Mouse (Mus musculus) heart, embryonic 13.5 days (tissue): ENCODE measurements around the gene Spg20. TPM values are rescaled to one million over a fixed set of nuclear protein-coding genes. Genes with fewer than 3 reads are reported as not detected.

Experiments
- ATAC-seq: fragments of 200-750 bp; cut with Nextera tagmentation; 2 replicates; pipeline ENCODE4 v1.8.0; 2017; ENCODE audit warnings: moderate TSS enrichment; ENCODE audit not compliant: insufficient number of reproducible peaks, low FRiP score, low TSS enrichment; ENCODE audit errors: extremely low read depth
- H3K27ac ChIP-seq: fragments of 300-500 bp; sonication (generic); replicated peaks from 2 replicates; pipeline ENCODE4 v1.5.1; 2015; ENCODE audit warnings: moderate library complexity, mild to moderate bottlenecking, inconsistent platforms
- H3K27me3 ChIP-seq: fragments of 300-500 bp; sonication (generic); replicated peaks from 2 replicates; pipeline ENCODE4 v1.6.1; 2015; ENCODE audit warnings: mild to moderate bottlenecking, inconsistent platforms
- H3K36me3 ChIP-seq: fragments of 300-500 bp; sonication (generic); 2 replicates; pipeline ENCODE4 v1.6.1; 2015; ENCODE audit warnings: mild to moderate bottlenecking, inconsistent platforms
- H3K4me1 ChIP-seq: fragments of 300-500 bp; sonication (generic); 2 replicates; pipeline ENCODE4 v1.6.1; 2015; ENCODE audit warnings: inconsistent platforms
- H3K4me2 ChIP-seq: fragments of 300-500 bp; sonication (generic); 2 replicates; pipeline ENCODE4 v1.6.1; 2015; ENCODE audit warnings: inconsistent platforms, mild to moderate bottlenecking, moderate library complexity
- H3K4me3 ChIP-seq: fragments of 300-500 bp; sonication (generic); 2 replicates; pipeline ENCODE4 v1.5.1; 2015; ENCODE audit warnings: moderate library complexity, mild to moderate bottlenecking, inconsistent platforms
- H3K9ac ChIP-seq: fragments of 300-500 bp; sonication (generic); 2 replicates; pipeline ENCODE4 v1.6.1; 2015; ENCODE audit warnings: inconsistent platforms, mild to moderate bottlenecking, moderate library complexity
- H3K9me3 ChIP-seq: fragments of 300-500 bp; sonication (generic); 2 replicates; pipeline ENCODE4 v1.6.1; 2016; ENCODE audit warnings: inconsistent platforms
- WGBS: fragments of 180-500 bp; shearing (Covaris S2); methylation state at CpG from one replicate; pipeline ENCODE4 v1.1.7; 2015; ENCODE audit warnings: mixed read lengths; 5-methylcytosine and 5-hydroxymethylcytosine counted together
- polyA plus RNA-seq: library from polyadenylated mRNA; unstranded; fragments of >200 nt; fragmentation: Nextera tagmentation; extraction: Ambion mirVana; gene quantifications from 2 replicates; pipeline ENCODE4 v1.2.1, GENCODE M21; 2015

Gene Spg20
- polyA plus RNA-seq, 1 experiment from 2014 or later = 35.8 TPM

DNA sequence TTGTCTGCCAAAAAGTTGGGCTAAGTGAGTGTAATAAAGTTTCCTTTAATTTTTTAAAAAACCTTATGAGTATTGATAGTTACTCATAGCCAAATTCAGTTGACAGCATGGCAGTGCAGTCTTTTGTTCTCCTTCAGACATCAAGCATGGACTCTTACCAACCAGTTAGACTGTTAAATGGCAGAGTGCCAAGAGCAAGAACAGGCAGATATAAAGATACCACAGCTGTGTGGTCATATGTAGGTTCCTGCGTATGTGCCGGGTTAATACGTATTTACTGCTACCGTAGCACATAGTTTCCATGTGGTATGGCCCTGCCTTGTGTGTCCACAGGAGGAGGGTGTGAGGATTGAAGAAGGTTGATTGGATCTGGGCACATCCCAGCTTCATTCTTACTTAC, 11.2 kb downstream of the Spg20 start:
- Histone ChIP-seq H3K9ac (no peak overlapping the region), H3K4me1 (peaks cover 22% of the 10 kb centered on the region), H3K27me3 (no peaks in the 10 kb centered on the region), H3K36me3 (peaks cover 96% of the 10 kb centered on the region), H3K4me2 (no peak overlapping the region), H3K4me3 (no peak overlapping the region), H3K9me3 (no peaks in the 10 kb centered on the region), H3K27ac (no peak overlapping the region)
- 86% methylated on average over 4 of the region's 4 CpGs for WGBS
- no peak for ATAC-seq

DNA sequence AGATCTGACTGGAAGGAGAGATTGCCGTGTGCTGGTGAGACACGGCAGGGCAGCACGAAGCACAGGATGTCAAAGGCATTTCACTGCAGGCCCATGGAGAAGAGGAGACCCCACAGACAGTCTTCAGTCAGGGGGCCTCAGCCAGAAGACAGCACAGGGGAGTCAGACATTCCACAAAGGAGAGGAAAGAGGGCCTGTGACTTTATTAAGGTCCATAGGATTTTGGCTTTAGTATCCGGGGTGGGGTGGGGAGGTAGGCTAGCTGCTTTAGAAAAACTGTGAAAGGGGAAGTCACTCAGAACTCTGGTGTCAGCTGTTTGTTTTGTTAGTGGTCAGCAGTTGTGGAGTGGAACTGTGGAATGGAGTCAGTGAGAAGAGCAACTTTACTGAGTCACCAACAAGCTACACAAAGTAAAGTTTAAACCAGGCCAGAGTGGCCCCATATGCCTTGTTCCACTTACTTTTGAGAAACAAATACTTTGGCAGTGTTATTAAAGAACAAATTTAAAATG, 17.3 kb downstream of the Spg20 start:
- no peaks in the 10 kb centered on the region for H3K9me3 ChIP-seq
- no peak overlapping the region for H3K4me2 ChIP-seq
- H3K27me3 ChIP-seq = no peaks in the 10 kb centered on the region
- ATAC-seq = no peak
- H3K4me1 ChIP-seq = 0 out of 2 replicates have a peak, but pooled peaks cover 3% of the 10 kb centered on the region
- 0 out of 2 replicates have a peak overlapping the region, but pooled peaks have one; percentile 33 for H3K27ac ChIP-seq
- no peak overlapping the region for H3K4me3 ChIP-seq
- H3K9ac ChIP-seq = no peak overlapping the region
- peaks cover 99% of the 10 kb centered on the region for H3K36me3 ChIP-seq
- 77% methylated on average over 4 of the region's 4 CpGs for WGBS

DNA sequence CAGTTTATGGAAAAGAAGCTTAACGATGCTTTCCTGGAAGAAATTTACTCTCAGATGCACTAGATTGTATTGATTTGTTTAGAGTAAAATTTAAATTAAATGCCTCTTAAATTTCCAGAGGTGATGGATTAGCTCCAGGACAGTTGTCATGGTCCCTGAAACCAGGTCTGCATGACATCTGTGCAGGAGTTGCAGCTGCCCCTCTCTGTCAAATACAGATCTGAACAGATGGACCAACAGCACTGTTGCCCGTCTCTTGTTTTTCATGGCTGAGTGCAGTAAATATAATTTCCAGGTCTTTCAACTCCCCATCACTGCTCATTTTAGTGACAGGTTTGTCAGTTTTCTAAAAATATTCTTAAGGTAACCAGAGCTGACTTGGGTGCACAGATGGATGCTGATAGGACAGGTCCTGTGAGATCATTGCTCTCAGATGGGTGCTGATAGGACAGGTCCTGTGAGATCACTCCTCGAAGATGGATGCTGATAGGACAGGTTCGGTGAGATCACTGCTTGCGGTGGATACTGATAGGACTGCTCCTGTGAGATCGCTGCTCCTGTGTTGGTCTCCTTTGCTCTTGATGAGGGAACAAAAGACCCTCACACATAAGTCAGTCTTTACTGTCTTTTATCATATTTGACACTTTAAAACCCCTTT, 19.8 kb downstream of the Spg20 start:
- Histone ChIP-seq H3K27ac (no peak overlapping the region), H3K36me3 (peaks cover 99% of the 10 kb centered on the region), H3K9me3 (no peaks in the 10 kb centered on the region), H3K4me1 (0 out of 2 replicates have a peak, but pooled peaks cover 3% of the 10 kb centered on the region), H3K9ac (no peak overlapping the region), H3K4me2 (no peak overlapping the region), H3K4me3 (no peak overlapping the region), H3K27me3 (no peaks in the 10 kb centered on the region)
- ATAC-seq = no peak
- WGBS = 84% methylated on average over 6 of the region's 6 CpGs

DNA sequence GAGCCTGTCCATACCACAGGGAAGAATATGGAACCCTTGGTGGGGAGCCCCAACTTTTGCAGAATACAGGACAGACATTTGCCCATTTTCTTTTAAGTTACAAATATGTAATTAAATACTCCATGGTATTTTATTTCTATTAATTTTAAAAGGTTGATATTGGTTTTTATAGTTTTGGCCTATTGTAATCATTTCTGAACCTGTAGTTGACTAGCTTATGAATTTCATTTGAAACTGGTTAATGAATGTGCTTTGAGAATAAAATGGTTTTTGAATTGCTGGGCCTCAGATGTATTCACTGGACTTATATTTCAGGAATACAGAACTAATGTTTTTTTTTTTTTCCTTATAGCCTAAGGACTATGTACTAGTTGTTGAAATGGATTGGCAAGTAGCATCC, 25.1 kb downstream of the Spg20 start, which contains the start of gene Ccdc169:
TSS of gene Ccdc169 (plus strand) at position 301 of the 400 bp plus-strand sequence.
- no peak within 1 kb of the TSS for H3K4me2 ChIP-seq
- no peaks in the 10 kb centered on the region for H3K4me1 ChIP-seq
- peaks cover 76% of the 10 kb centered on the region for H3K36me3 ChIP-seq
- no peak within 1 kb of the TSS for H3K27ac ChIP-seq
- no peaks in the 10 kb centered on the region for H3K27me3 ChIP-seq
- no peak for ATAC-seq
- H3K9ac ChIP-seq = no peak within 1 kb of the TSS
- H3K4me3 ChIP-seq = no peak within 1 kb of the TSS
- no peaks in the 10 kb centered on the region for H3K9me3 ChIP-seq

DNA sequence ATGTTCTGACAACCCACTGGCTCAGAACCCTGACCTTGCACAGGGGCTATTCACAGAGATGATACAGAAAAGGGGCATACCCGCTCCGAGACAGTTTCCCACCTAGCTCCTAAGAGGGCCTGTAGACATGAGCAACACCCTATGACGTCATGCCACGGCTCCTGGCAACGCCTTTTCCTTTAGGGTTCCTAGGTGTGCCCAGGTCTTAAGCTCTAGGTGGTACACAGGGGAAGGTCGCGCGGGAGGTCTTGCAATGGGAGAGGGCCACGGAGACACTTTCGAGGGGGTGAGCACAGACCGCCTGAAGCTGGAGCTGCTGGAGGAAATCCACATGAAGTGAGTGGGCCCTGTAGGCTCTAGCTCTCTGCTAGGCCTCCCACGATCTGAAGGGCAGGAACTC, 27.9 kb downstream of the Spg20 start:
- 91% methylated on average over 12 of the region's 12 CpGs for WGBS
- Histone ChIP-seq H3K9ac (no peak overlapping the region), H3K4me2 (no peak overlapping the region), H3K9me3 (no peaks in the 10 kb centered on the region), H3K27ac (no peak overlapping the region), H3K36me3 (peaks cover 48% of the 10 kb centered on the region), H3K4me1 (no peaks in the 10 kb centered on the region), H3K4me3 (no peak overlapping the region), H3K27me3 (no peaks in the 10 kb centered on the region)
- ATAC-seq = no peak

DNA sequence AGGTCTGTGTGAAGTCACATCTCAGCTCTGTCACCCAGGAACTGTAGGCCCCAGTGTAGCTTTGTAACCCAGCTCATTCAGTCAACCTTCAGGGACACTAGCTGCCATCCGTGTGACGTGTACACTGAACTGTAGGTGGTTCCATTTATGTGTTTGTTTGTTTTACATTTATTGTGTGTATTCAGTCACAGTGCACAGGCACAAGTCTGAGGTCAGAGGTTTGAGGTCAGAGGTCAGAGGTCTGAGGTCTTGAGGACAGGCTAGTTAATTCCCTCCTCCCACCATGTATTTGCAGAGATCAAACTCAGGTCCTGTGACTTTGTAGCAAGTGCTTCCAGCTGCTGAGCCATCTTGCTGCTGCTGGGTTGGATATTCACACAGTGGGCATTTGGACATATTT, 29.5 kb downstream of the Spg20 start:
- Histone ChIP-seq H3K27ac (no peak overlapping the region), H3K9me3 (no peaks in the 10 kb centered on the region), H3K36me3 (peaks cover 33% of the 10 kb centered on the region), H3K4me1 (no peaks in the 10 kb centered on the region), H3K4me3 (no peak overlapping the region), H3K4me2 (no peak overlapping the region), H3K9ac (no peak overlapping the region), H3K27me3 (no peaks in the 10 kb centered on the region)
- ATAC-seq = no peak
- WGBS = 90% methylated on average over 2 of the region's 2 CpGs

DNA sequence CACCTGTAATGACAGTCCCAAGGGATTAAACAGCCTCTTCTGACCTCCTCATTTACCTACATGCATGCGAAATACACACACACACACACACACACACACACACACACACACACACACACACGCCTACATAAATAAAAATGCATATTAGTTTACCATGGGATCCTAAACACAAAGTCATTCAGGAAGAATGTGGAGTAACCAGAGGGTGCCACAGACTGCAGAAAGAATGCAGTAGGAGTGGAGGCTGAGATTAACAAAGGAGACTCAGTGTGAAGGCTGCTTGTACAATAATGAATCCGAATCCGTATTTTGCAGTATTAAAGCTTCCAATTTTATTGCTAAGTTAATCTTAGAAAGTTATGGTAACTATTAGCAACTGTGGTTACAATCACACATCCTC, 33.0 kb downstream of the Spg20 start:
- no peak overlapping the region for H3K27ac ChIP-seq
- H3K4me3 ChIP-seq = no peak overlapping the region
- H3K27me3 ChIP-seq = no peaks in the 10 kb centered on the region
- ATAC-seq = no peak
- no peaks in the 10 kb centered on the region for H3K9me3 ChIP-seq
- 0 out of 2 replicates have a peak, but pooled peaks cover 2% of the 10 kb centered on the region for H3K36me3 ChIP-seq
- no peak overlapping the region for H3K4me2 ChIP-seq
- H3K9ac ChIP-seq = no peak overlapping the region
- WGBS = 82% methylated on average over 4 of the region's 4 CpGs
- no peaks in the 10 kb centered on the region for H3K4me1 ChIP-seq

DNA sequence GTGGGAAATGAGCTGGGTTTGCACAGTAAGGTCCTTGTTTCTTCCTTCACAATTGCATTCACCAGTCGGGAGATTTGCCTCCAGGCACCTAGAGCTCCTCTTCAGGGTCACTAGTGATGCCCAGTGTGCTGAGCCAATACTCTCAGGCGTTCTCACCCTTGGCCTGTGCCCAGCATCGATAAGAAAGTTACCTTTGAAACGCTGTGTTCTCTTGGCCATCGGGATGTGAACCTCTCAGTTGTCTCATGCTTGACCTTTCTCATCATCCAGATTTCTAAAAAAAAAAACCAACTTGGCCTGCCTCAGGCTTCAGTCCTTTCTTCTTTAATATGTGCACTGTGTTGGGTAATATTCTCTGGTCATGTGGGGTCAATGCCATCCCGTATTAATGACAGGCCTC, 34.5 kb downstream of the Spg20 start:
- Histone ChIP-seq H3K9me3 (no peaks in the 10 kb centered on the region), H3K27ac (no peak overlapping the region), H3K4me3 (no peak overlapping the region), H3K9ac (no peak overlapping the region), H3K4me2 (no peak overlapping the region), H3K36me3 (no peaks in the 10 kb centered on the region), H3K4me1 (no peaks in the 10 kb centered on the region), H3K27me3 (no peaks in the 10 kb centered on the region)
- 66% methylated on average over 6 of the region's 6 CpGs for WGBS
- no peak for ATAC-seq

DNA sequence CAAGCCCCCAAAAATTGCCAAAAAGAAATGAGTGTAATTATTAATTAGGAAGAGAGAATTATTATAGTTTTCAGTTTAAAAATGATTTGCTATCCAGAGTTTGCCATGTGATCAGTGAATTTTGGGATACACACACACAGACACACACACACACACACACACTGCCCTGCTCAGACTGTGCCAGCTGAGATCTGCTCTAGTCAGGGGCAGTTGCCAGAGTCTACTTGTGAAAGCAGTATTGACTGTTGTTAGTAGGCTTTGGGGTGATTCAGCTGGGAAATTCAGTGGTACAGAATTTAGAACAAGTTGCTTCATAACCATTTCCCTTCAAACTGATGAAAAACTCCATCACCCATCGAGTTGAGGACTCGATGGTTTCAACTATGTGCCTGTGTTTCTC, 35.2 kb downstream of the Spg20 start:
- no peaks in the 10 kb centered on the region for H3K9me3 ChIP-seq
- WGBS = 58% methylated on average over 2 of the region's 2 CpGs
- no peak overlapping the region for H3K4me2 ChIP-seq
- no peaks in the 10 kb centered on the region for H3K36me3 ChIP-seq
- no peak for ATAC-seq
- H3K27me3 ChIP-seq = no peaks in the 10 kb centered on the region
- H3K9ac ChIP-seq = no peak overlapping the region
- H3K27ac ChIP-seq = no peak overlapping the region
- no peak overlapping the region for H3K4me3 ChIP-seq
- no peaks in the 10 kb centered on the region for H3K4me1 ChIP-seq

DNA sequence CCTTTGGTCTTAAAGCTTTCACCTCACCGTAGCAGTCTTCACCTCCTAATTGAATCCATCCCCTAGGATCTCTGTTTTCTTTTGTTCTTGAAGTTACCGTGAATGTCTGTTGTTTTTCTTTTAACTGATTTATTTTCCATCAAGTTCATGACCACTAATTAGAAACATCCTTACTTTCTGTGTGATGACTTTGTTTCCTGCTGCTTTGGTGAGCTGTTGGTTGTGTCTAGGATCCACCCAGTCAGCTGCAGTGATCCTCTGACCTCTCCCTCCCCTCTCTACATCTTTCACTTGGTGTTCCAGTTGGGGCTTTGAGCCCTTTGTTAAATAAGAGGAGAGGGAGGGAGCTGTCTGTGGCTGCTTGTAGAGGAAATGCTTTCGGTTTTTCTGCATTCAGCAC, 36.2 kb downstream of the Spg20 start:
- 46% methylated on average over 3 of the region's 3 CpGs for WGBS
- Histone ChIP-seq H3K4me2 (no peak overlapping the region), H3K4me1 (no peaks in the 10 kb centered on the region), H3K9ac (no peak overlapping the region), H3K9me3 (no peaks in the 10 kb centered on the region), H3K27me3 (no peaks in the 10 kb centered on the region), H3K36me3 (no peaks in the 10 kb centered on the region), H3K4me3 (no peak overlapping the region), H3K27ac (no peak overlapping the region)
- ATAC-seq = no peak

DNA sequence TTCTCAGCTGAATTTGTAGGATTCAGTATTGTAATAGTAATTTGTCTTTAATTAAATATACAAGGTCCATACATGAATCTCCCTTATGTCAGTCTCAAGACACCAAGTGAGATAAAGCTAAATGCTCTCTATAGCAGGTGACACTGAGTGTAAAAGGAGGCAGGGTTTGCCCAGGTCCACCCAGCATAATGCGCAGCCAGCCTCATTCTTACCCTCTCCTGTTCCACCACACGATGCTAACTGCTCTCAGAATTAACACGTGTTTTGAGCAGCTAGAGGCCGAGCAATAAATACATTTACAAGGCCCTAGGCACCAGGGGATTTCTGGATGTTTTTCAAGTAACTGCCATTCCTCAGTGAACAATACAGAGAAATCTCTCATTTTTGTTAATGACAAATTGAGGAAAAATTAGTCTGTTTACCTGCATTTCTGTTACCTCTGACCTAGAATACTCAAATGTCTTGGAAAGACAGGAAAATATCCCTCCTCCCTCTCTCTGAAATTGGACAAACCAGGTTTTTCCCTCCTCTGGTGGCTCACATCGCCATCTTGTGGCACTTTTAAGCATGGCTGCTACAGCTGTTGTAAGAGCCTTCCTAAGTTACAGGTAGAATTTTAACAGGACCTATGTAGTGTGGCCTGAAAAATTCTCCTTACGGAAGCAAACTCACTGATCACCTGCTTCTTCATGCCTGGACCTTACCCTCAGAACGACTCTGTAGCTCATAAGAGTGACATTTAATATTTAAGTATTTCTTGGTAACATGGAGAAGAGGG, 39.9 kb downstream of the Spg20 start:
- 40% methylated on average over 7 of the region's 7 CpGs for WGBS
- no peak for ATAC-seq

More for the DNA sequence above, 39.9 kb downstream of the Spg20 start:
- Histone ChIP-seq H3K9me3 (no peaks in the 10 kb centered on the region), H3K4me2 (no peak overlapping the region), H3K9ac (no peak overlapping the region), H3K27me3 (no peaks in the 10 kb centered on the region), H3K27ac (no peak overlapping the region), H3K4me3 (no peak overlapping the region), H3K36me3 (no peaks in the 10 kb centered on the region), H3K4me1 (peaks cover 12% of the 10 kb centered on the region; the same call in 1 of the 2 replicates)
